Mouse (Mus musculus) C2C12 (cell line): ENCODE results near the gene Cog6. TPM values are rescaled to one million over a fixed set of nuclear protein-coding genes. Genes with fewer than 3 reads are reported as not detected.

ENCODE experiments used
- H3K27me3 ChIP-seq: one replicate; pipeline ENCODE4 v1.6.1; 2011; ENCODE audit not compliant: control insufficient read depth, insufficient read depth, insufficient read length
- H3K36me3 ChIP-seq: one replicate; pipeline ENCODE4 v1.6.1; 2011; ENCODE audit not compliant: control insufficient read depth, insufficient read depth
- H3K4me3 ChIP-seq: one replicate; pipeline ENCODE4 v1.5.1; 2011; ENCODE audit warnings: mild to moderate bottlenecking, control low read depth; ENCODE audit not compliant: poor library complexity, insufficient read depth, severe bottlenecking
- H3K79me2 ChIP-seq: one replicate; pipeline ENCODE4 v1.6.1; 2011; ENCODE audit not compliant: control insufficient read depth, insufficient read depth
- H3K79me3 ChIP-seq: one replicate; pipeline ENCODE4 v1.6.1; 2011; ENCODE audit warnings: low read depth, control low read depth
- H3ac ChIP-seq: one replicate; pipeline ENCODE3; 2011; ENCODE audit warnings: low read depth; ENCODE audit not compliant: control insufficient read depth, insufficient read length
- CEBPB ChIP-seq: IDR thresholded peaks from one replicate; pipeline ENCODE4 v1.6.1; 2011; ENCODE audit warnings: low read depth, mild to moderate bottlenecking, control low read depth, moderate library complexity
- CTCF ChIP-seq: IDR thresholded peaks from one replicate; pipeline ENCODE4 v1.5.1; 2011; ENCODE audit not compliant: control insufficient read depth, insufficient read depth, insufficient read length
- FOSL1 ChIP-seq: IDR thresholded peaks from one replicate; pipeline ENCODE4 v1.8.0; 2011; ENCODE audit warnings: mild to moderate bottlenecking, low read length; ENCODE audit not compliant: poor library complexity, insufficient read depth, severe bottlenecking
- MAX ChIP-seq: IDR thresholded peaks from one replicate; pipeline ENCODE4 v1.6.1; 2011; ENCODE audit warnings: mild to moderate bottlenecking, control low read depth
- MYOD1 ChIP-seq: IDR thresholded peaks from one replicate; pipeline ENCODE4 v1.6.1; 2011; ENCODE audit warnings: low read depth; ENCODE audit not compliant: control insufficient read depth, insufficient read length
- MYOG ChIP-seq: IDR thresholded peaks from one replicate; pipeline ENCODE4 v1.6.1; 2011; ENCODE audit not compliant: control insufficient read depth, insufficient read length; ENCODE audit errors: extremely low read depth
- USF1 ChIP-seq: IDR thresholded peaks from one replicate; pipeline ENCODE4 v1.6.1; 2011; ENCODE audit warnings: low read depth, mild to moderate bottlenecking, control low read depth, moderate library complexity
- polyA plus RNA-seq: library from polyadenylated mRNA; unstranded; fragments of >200 nt; fragmentation: generic; extraction: Trizol; gene quantifications from one replicate; pipeline ENCODE4 v1.2.1, GENCODE M21; 2012; ENCODE audit warnings: missing spikeins

Gene Cog6
- polyA plus RNA-seq, 1 experiment = 10.0 TPM

DNA sequence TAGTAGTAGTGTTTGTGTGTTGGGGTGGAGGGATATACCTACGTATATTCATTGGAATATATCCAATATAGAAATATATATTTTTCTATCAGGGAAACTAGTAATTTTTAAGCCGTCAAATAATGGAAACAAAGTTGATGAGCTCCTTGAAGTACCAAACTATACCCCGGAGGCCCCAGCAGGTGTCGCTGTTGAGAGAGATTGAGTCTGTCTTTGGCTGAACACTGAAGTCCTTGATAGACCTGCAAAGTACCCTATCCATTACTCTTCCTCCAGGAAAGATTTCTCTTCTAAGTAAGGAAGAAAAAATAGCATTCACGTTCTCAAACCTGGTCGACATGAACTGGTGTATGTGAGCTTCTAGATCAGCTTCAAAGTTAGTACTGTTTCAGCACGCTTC lies 12.0 kb upstream of the Cog6 start:
- TF ChIP-seq USF1 (no peak), CTCF (peak; percentile 26), FOSL1 (no peak), MYOG (no peak), MYOD1 (no peak)
- H3K79me2 ChIP-seq = no peaks in the 10 kb centered on the region
- H3K79me3 ChIP-seq = no peaks in the 10 kb centered on the region

DNA sequence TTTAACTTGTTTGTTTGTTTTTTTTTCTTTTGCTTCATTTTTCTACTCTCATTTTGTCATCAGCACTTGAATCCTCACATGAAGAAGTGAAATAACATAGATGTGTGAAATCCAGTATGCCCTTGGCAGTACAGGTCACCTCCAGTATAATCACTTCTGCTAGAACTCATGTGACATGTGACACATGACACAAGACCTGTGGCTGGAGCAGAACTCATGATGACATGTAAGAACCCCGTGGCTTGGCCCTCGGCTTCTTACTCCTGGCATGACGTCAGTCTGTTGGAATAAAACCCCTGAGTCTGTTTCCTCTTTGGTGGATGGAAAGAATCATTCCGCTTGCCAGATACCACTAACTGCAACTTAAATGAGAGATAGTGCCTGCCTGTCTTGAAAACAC lies 10.3 kb upstream of the Cog6 start:
- no peaks in the 10 kb centered on the region for H3K36me3 ChIP-seq
- no peak overlapping the region for H3ac ChIP-seq
- no peaks in the 10 kb centered on the region for H3K27me3 ChIP-seq
- H3K4me3 ChIP-seq = no peak overlapping the region
- no peaks in the 10 kb centered on the region for H3K79me3 ChIP-seq
- TF ChIP-seq MAX (no peak), FOSL1 (no peak), USF1 (no peak), CEBPB (no peak), MYOD1 (no peak), MYOG (no peak)
- no peaks in the 10 kb centered on the region for H3K79me2 ChIP-seq

More for the DNA sequence above, 12.0 kb upstream of the Cog6 start:
- Histone ChIP-seq H3K27me3 (no peaks in the 10 kb centered on the region), H3K36me3 (no peaks in the 10 kb centered on the region), H3ac (no peak overlapping the region), H3K4me3 (no peak overlapping the region)

DNA sequence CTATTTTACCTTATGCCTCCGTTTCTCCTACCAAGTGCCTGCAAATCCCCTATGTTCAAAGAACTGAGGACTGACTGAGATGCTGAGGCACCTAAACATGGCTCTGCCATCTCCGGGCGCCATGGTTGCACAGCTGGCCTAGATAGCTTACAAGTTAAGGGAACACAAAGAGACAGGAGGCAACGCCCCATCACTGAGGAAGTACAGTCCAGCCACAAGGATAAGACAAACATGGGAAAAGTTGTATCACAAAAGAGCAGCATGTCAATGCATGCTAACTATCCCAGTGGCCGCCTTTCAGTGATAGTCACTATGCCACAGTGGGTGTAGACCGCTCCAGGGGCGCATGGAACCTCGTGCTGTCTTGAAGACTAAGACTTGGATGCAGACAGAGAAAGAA lies 9.6 kb downstream of the Cog6 start:
- Histone ChIP-seq H3K79me2 (no peaks in the 10 kb centered on the region), H3K36me3 (peaks cover 29% of the 10 kb centered on the region), H3K27me3 (no peaks in the 10 kb centered on the region), H3K4me3 (no peak overlapping the region), H3ac (no peak overlapping the region), H3K79me3 (no peaks in the 10 kb centered on the region)
- TF ChIP-seq MAX = no peak
- no peak for TF ChIP-seq FOSL1
- no peak for TF ChIP-seq MYOD1
- no peak for TF ChIP-seq MYOG
- TF ChIP-seq CEBPB = no peak
- no peak for TF ChIP-seq USF1
- no peak for TF ChIP-seq CTCF

DNA sequence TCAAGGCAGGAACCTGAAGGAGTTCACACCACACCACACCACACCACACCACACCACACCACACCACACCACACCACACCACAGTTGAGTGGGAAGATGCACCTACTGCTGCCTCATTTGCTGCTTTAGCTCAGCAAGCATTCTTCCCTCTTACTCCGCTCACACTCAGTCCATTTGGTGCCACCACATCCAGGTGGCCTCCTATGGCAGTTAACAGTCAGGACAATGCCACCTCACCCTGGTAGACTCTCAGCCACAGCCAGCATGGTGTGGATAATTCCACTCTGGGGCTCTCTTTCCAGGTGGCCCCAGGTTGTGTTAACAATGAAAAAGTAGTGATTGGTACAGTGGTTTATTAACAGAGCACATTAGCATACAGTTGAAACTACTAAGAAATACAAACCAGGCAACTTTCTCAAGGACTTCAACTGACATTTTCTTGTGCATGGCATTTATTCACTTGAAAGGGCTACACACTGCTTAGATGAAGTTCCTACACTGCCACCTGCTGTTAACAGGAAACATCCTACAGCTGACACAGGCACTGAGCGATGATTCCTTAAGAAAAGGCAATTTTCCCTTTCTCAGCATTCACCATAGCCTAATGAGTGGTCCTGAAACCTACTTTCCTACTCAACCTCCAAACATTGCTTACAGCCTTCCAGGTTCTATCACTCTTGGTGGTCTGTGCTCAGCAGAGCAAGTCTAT lies 12.5 kb downstream of the Cog6 start:
- no peaks in the 10 kb centered on the region for H3K79me2 ChIP-seq
- H3ac ChIP-seq = no peak overlapping the region
- H3K4me3 ChIP-seq = no peak overlapping the region
- H3K36me3 ChIP-seq = peaks cover 20% of the 10 kb centered on the region
- TF ChIP-seq CTCF (peak; percentile 7), MYOD1 (no peak), FOSL1 (no peak), MYOG (no peak)
- no peaks in the 10 kb centered on the region for H3K27me3 ChIP-seq
- H3K79me3 ChIP-seq = no peaks in the 10 kb centered on the region

DNA sequence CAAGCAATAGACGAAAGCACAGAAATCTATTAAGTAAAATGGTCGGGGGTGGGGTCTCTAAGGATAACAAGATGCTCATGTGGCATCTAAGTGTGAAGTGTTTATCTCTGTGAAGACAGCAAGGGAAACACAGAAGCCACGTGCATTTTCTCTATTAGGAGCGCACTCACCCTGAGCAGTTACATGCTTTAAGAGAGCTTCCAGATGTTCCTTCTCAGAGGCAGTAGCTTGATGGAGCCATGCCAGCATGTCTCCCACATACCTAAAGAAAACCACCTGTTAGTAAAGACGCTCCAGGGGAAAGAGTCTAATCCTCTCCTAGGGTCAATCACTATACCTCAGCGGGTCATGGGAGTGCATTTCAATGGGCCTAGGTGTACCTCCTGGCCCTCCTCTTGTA lies 15.0 kb downstream of the Cog6 start:
- peaks cover 10% of the 10 kb centered on the region for H3K36me3 ChIP-seq
- no peaks in the 10 kb centered on the region for H3K79me2 ChIP-seq
- no peaks in the 10 kb centered on the region for H3K27me3 ChIP-seq
- no peak overlapping the region for H3ac ChIP-seq
- H3K4me3 ChIP-seq = no peak overlapping the region
- H3K79me3 ChIP-seq = no peaks in the 10 kb centered on the region
- TF ChIP-seq USF1 (no peak), CTCF (no peak), MAX (no peak), MYOD1 (no peak), CEBPB (no peak), MYOG (no peak), FOSL1 (no peak)

DNA sequence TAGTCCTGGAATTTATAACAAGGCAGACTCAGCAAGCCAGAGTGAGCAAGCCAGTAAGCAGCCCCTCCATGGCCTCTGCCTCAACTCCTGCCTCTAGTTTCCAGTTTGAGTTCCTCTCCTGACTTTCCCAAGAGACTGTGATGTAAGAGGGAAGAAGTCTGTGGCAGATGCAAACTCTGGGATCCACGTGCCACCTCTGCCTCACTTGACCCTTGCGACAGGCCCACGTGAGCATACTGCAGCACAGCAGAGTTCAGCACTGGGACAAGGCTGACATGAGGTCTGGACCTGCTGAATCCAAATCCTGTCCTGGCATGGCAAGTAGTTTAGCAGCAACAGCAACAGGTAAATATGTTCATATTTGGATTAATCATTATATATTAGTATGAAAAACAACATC lies 17.0 kb downstream of the Cog6 start:
- Histone ChIP-seq H3K36me3 (peaks cover 22% of the 10 kb centered on the region), H3ac (no peak overlapping the region)

More for the DNA sequence above, 17.0 kb downstream of the Cog6 start:
- no peak for TF ChIP-seq CEBPB
- TF ChIP-seq MAX = no peak
- no peak for TF ChIP-seq MYOD1
- TF ChIP-seq CTCF = no peak
- TF ChIP-seq FOSL1 = no peak
- no peak for TF ChIP-seq MYOG
- TF ChIP-seq USF1 = no peak
- no peaks in the 10 kb centered on the region for H3K27me3 ChIP-seq
- no peaks in the 10 kb centered on the region for H3K79me3 ChIP-seq
- H3K79me2 ChIP-seq = no peaks in the 10 kb centered on the region
- H3K4me3 ChIP-seq = no peak overlapping the region
